Mouse (Mus musculus) liver, embryonic 14.5 days (tissue): ENCODE measurements around the gene Carmil1. TPM values are rescaled to one million over a fixed set of nuclear protein-coding genes. Genes with fewer than 3 reads are reported as not detected.

Experiments
- ATAC-seq: fragments of 200-750 bp; cut with Nextera tagmentation; 2 replicates; pipeline ENCODE4 v1.8.0; 2017; ENCODE audit warnings: moderate number of reproducible peaks, mild to moderate bottlenecking, moderate library complexity; ENCODE audit not compliant: insufficient read depth
- DNase-seq, 3 experiments: peaks; one replicate each; pipeline ENCODE4 v3.0.0-alpha.2; 2012 to 2013; ENCODE audit warnings: low read depth in 3 of 3, low spot score in 3 of 3
- H3K27ac ChIP-seq: fragments of 300-500 bp; sonication (generic); 2 replicates; pipeline ENCODE4 v1.5.1; 2014; ENCODE audit warnings: moderate library complexity, mild to moderate bottlenecking, control low read depth, inconsistent platforms
- H3K27me3 ChIP-seq: fragments of 300-500 bp; sonication (generic); 2 replicates; pipeline ENCODE4 v1.6.1; 2014; ENCODE audit warnings: mild to moderate bottlenecking, low read length, moderate library complexity; ENCODE audit not compliant: control insufficient read depth, insufficient read depth
- H3K36me3 ChIP-seq: fragments of 300-500 bp; sonication (generic); replicated peaks from 2 replicates; pipeline ENCODE4 v1.6.1; 2014; ENCODE audit warnings: low read depth; ENCODE audit not compliant: control insufficient read depth, insufficient read depth
- H3K4me1 ChIP-seq, 2 experiments: fragments of 200-500 bp in 1 of 2; fragments of 300-500 bp in 1 of 2; sonication (generic) in 1 of 2; replicated peaks; 2 replicates each; pipeline ENCODE4 v1.6.1; 2012 to 2014; ENCODE audit warnings: antibody characterized with exemption in 1 of 2, inconsistent platforms in 1 of 2, low read length in 1 of 2; ENCODE audit not compliant: control insufficient read depth in 2 of 2, insufficient read depth in 2 of 2
- H3K4me2 ChIP-seq: fragments of 300-500 bp; sonication (generic); 2 replicates; pipeline ENCODE4 v1.6.1; 2014; ENCODE audit warnings: low read depth, mild to moderate bottlenecking, control low read depth, moderate library complexity
- H3K4me3 ChIP-seq, 2 experiments: fragments of 200-500 bp in 1 of 2; fragments of 300-500 bp in 1 of 2; sonication (generic) in 1 of 2; 2 replicates each; pipeline ENCODE4 v1.5.1; 2012 to 2014; ENCODE audit warnings: low read depth in 2 of 2, low read length in 2 of 2, mild to moderate bottlenecking in 2 of 2, control low read depth in 1 of 2, inconsistent platforms in 1 of 2, moderate library complexity in 1 of 2; ENCODE audit not compliant: insufficient read depth in 1 of 2
- H3K9ac ChIP-seq: fragments of 300-500 bp; sonication (generic); replicated peaks from 2 replicates; pipeline ENCODE4 v1.6.1; 2014; ENCODE audit warnings: mild to moderate bottlenecking, control low read depth, moderate library complexity
- H3K9me3 ChIP-seq: fragments of 300-500 bp; sonication (generic); 2 replicates; pipeline ENCODE4 v1.6.1; 2016; ENCODE audit warnings: low read length, mixed read lengths; ENCODE audit not compliant: control insufficient read depth
- CTCF ChIP-seq: IDR thresholded peaks from 2 replicates; pipeline ENCODE4 v1.5.1; 2016; ENCODE audit warnings: antibody characterized with exemption, low read depth, control low read depth
- EP300 ChIP-seq: IDR thresholded peaks from 2 replicates; pipeline ENCODE4 v1.6.1; 2016; ENCODE audit warnings: antibody characterized with exemption, low read depth
- WGBS: fragments of 180-500 bp; shearing (Covaris S2); extraction: QIAGEN DNeasy Blood & Tissue Kit; methylation state at CpG from one replicate; pipeline ENCODE4 v1.1.7; 2014; ENCODE audit not compliant: insufficient replicate concordance; 5-methylcytosine and 5-hydroxymethylcytosine counted together
- polyA plus RNA-seq, 2 experiments: library from polyadenylated mRNA; depleted of rRNA in 1 of 2; stranded (reverse) in 1 of 2; unstranded in 1 of 2; fragments of >200 nt; fragmentation: Nextera tagmentation in 1 of 2; extraction: Ambion mirVana in 1 of 2; gene quantifications; 2 replicates each; pipeline versions ENCODE4 v1.2.1 to v1.2.3; 2012 to 2014

The Carmil1 gene
- polyA plus RNA-seq, 2 experiments: 1.8 to 4.2 TPM

GRCm38 (mm10) chr13:24305486-24305885, 24.9 kb upstream of the Carmil1 start:
- no peaks in the 10 kb centered on the region for H3K9me3 ChIP-seq
- no peaks in the 10 kb centered on the region for H3K27me3 ChIP-seq
- no peak overlapping the region for H3K4me2 ChIP-seq
- H3K4me3 ChIP-seq: no peak overlapping the region
- DNase-seq: no peak
- ATAC-seq: no peak
- no peak for TF ChIP-seq EP300
- no peak for TF ChIP-seq CTCF
- WGBS: 70% methylated on average over 4 of the region's 4 CpGs
- no peaks in the 10 kb centered on the region for H3K36me3 ChIP-seq
- peaks cover 0 to 3% of the 10 kb centered on the region in 2 experiments; a peak in 3 of 4 replicates for H3K4me1 ChIP-seq
- H3K27ac ChIP-seq: no peak overlapping the region
- H3K9ac ChIP-seq: no peak overlapping the region

GRCm38 (mm10) chr13:24297252-24297651, 16.7 kb upstream of the Carmil1 start:
- 8% methylated on average over 4 of the region's 4 CpGs for WGBS
- DNase-seq: peak in 2 of 3 experiments; percentile 23 to 29
- no peaks in the 10 kb centered on the region for H3K4me1 ChIP-seq

DNA sequence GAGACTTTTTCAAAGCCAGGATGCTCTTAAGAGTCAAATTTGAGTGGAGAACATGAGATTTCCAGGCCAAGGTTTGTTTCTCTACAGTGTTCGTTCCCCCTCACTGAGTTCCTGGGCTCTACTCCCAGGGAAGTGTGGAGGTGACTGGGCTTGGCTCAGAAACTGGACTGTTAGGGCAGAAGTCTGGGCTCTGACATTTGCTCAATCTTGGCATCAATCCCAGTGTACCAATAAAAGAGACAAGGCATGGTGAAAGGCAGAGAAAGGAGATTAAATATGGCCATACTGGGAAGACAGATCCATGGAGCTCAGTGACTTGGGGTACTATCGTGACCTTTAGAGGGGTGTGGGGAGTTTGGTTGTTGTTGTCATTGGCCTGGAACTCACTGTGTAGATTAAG, 6.8 kb upstream of the Carmil1 start:
- peaks cover 2% of the 10 kb centered on the region for H3K27me3 ChIP-seq

More at GRCm38 (mm10) chr13:24297252-24297651, 16.7 kb upstream of the Carmil1 start:
- Histone ChIP-seq H3K27me3 (no peaks in the 10 kb centered on the region), H3K27ac (no peak overlapping the region), H3K9ac (no peak overlapping the region), H3K36me3 (no peaks in the 10 kb centered on the region), H3K4me2 (no peak overlapping the region), H3K9me3 (no peaks in the 10 kb centered on the region), H3K4me3 (no peak overlapping the region)
- ATAC-seq: no peak
- TF ChIP-seq EP300: no peak
- peak; percentile 91 for TF ChIP-seq CTCF

DNA sequence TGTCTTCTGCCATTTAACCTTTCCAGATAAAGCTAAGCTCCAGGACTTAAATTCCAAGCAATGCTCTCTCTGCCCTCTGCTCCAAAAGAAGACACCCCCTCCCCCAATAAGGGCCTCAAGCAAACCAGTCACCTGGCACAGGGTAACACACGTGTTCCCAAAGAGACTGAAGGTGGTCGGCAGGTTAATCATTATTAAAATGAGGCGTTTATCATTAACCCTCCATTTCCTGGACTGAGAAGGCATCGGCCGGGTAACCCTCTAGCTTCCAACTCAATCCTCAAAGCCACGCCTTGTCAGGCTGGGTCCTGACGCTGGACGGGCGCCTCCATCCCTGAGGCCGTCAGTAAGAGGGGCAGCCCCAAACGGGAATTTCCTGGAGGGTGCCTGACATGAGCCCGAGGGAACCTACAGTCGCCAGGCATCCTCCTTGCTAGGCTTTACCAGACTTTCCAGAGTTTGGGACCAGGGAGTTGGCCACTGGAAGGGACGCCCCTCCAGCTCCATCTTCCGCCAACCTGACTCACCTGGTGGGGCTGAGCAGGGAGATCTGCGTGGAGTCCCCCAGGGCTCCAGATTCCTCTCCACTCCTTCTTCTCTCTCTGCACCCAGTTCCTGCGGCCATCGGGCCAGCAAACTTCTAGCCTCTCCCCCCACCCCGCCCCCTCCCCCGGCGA, 695 bp downstream of the Carmil1 start:
- Histone ChIP-seq H3K9ac (no peak overlapping the region), H3K4me2 (peak overlapping the region; percentile 55), H3K9me3 (no peaks in the 10 kb centered on the region), H3K4me1 (no peaks in the 10 kb centered on the region), H3K27ac (no peak overlapping the region), H3K27me3 (peaks cover 33% of the 10 kb centered on the region), H3K36me3 (no peaks in the 10 kb centered on the region), H3K4me3 (peak overlapping the region; percentile 48 to 55; a peak in 3 of 4 replicates)
- DNase-seq (no peak), ATAC-seq (no peak)
- WGBS: 7% methylated on average over 20 of the region's 21 CpGs
- TF ChIP-seq CTCF (no peak), EP300 (no peak)

More for the DNA sequence above, 6.8 kb upstream of the Carmil1 start:
- no peak overlapping the region for H3K4me3 ChIP-seq
- ATAC-seq (no peak), DNase-seq (no peak)
- H3K36me3 ChIP-seq: no peaks in the 10 kb centered on the region
- 65% methylated on average over 2 of the region's 2 CpGs for WGBS
- H3K9me3 ChIP-seq: no peaks in the 10 kb centered on the region
- H3K9ac ChIP-seq: no peak overlapping the region
- H3K4me2 ChIP-seq: no peak overlapping the region
- no peak overlapping the region for H3K27ac ChIP-seq
- H3K4me1 ChIP-seq: no peaks in the 10 kb centered on the region
- no peak for TF ChIP-seq EP300
- no peak for TF ChIP-seq CTCF

- H3K27me3 ChIP-seq: peaks cover 33% of the 10 kb centered on the region
- no peak overlapping the region for H3K4me3 ChIP-seq
- H3K9me3 ChIP-seq: no peaks in the 10 kb centered on the region
- no peaks in the 10 kb centered on the region for H3K4me1 ChIP-seq
- TF ChIP-seq EP300: no peak
- TF ChIP-seq CTCF: no peak
- H3K4me2 ChIP-seq: no peak overlapping the region
- no peaks in the 10 kb centered on the region for H3K36me3 ChIP-seq
- no peak overlapping the region for H3K9ac ChIP-seq
- ATAC-seq (no peak), DNase-seq (no peak)
- 56% methylated on average over 11 of the region's 11 CpGs for WGBS
- no peak overlapping the region for H3K27ac ChIP-seq
Measured at GRCm38 (mm10) chr13:24279407-24279761, 1.2 kb downstream of the Carmil1 start.
